Mouse (Mus musculus) heart, embryonic 16.5 days (tissue): ENCODE measurements around the gene Ntsr2. TPM values are rescaled to one million over a fixed set of nuclear protein-coding genes. Genes with fewer than 3 reads are reported as not detected.

Experiments
- ATAC-seq: fragments of 200-750 bp; cut with Nextera tagmentation; replicated peaks from 2 replicates; pipeline ENCODE4 v1.8.0; 2017; ENCODE audit warnings: moderate number of reproducible peaks; ENCODE audit not compliant: insufficient read depth, low FRiP score; ENCODE audit errors: extremely low read depth
- H3K27ac ChIP-seq: fragments of 300-500 bp; sonication (generic); 2 replicates; pipeline ENCODE4 v1.5.1; 2014; ENCODE audit warnings: mild to moderate bottlenecking, low read length, control low read depth, moderate library complexity
- H3K27me3 ChIP-seq: fragments of 300-500 bp; sonication (generic); 2 replicates; pipeline ENCODE4 v1.6.1; 2014; ENCODE audit warnings: low read length, mixed read lengths; ENCODE audit not compliant: control insufficient read depth, insufficient read depth
- H3K36me3 ChIP-seq: fragments of 300-500 bp; sonication (generic); 2 replicates; pipeline ENCODE4 v1.6.1; 2014; ENCODE audit not compliant: control insufficient read depth, insufficient read depth
- H3K4me1 ChIP-seq: fragments of 300-500 bp; sonication (generic); 2 replicates; pipeline ENCODE4 v1.6.1; 2014; ENCODE audit warnings: low read length, mixed read lengths; ENCODE audit not compliant: control insufficient read depth, insufficient read depth
- H3K4me2 ChIP-seq: fragments of 300-500 bp; sonication (generic); 2 replicates; pipeline ENCODE4 v1.6.1; 2014; ENCODE audit warnings: low read depth, mild to moderate bottlenecking, control low read depth, low read length
- H3K4me3 ChIP-seq: fragments of 300-500 bp; sonication (generic); 2 replicates; pipeline ENCODE4 v1.5.1; 2014; ENCODE audit warnings: mild to moderate bottlenecking, control low read depth, low read length
- H3K9ac ChIP-seq: fragments of 300-500 bp; sonication (generic); 2 replicates; pipeline ENCODE4 v1.6.1; 2014; ENCODE audit warnings: low read length, control low read depth
- H3K9me3 ChIP-seq: fragments of 300-500 bp; sonication (generic); replicated peaks from 2 replicates; pipeline ENCODE4 v1.6.1; 2016; ENCODE audit warnings: low read length; ENCODE audit not compliant: control insufficient read depth
- WGBS: fragments of 180-500 bp; shearing (Covaris S2); extraction: QIAGEN DNeasy Blood & Tissue Kit; methylation state at CpG from one replicate; pipeline ENCODE4 v1.1.7; 2014; 5-methylcytosine and 5-hydroxymethylcytosine counted together
- polyA plus RNA-seq: library from polyadenylated mRNA; unstranded; fragments of >200 nt; fragmentation: Nextera tagmentation; extraction: Ambion mirVana; gene quantifications from 2 replicates; pipeline ENCODE4 v1.2.1, GENCODE M21; 2015

The Ntsr2 gene
- polyA plus RNA-seq, 1 experiment from 2014 or later = 0.12 TPM

- no peak overlapping the region for H3K9ac ChIP-seq
- no peaks in the 10 kb centered on the region for H3K36me3 ChIP-seq
- 43% methylated on average over 7 of the region's 7 CpGs for WGBS
- no peak overlapping the region for H3K4me2 ChIP-seq
- H3K27ac ChIP-seq = peak overlapping the region; percentile 6; the same call in 1 of the 2 replicates
- peaks cover 5% of the 10 kb centered on the region; the same call in 1 of the 2 replicates for H3K4me1 ChIP-seq
- H3K9me3 ChIP-seq = no peaks in the 10 kb centered on the region
- H3K4me3 ChIP-seq = no peak overlapping the region
- ATAC-seq = peak; percentile 70; the same call in 1 of the 2 replicates
- no peaks in the 10 kb centered on the region for H3K27me3 ChIP-seq
Observed at GRCm38 (mm10) chr12:16630152-16630865, 22.9 kb upstream of the Ntsr2 start.

GRCm38 (mm10) chr12:16630866-16631185, 22.4 kb upstream of the Ntsr2 start:
- Histone ChIP-seq H3K9ac (no peak overlapping the region), H3K36me3 (no peaks in the 10 kb centered on the region), H3K27ac (0 out of 2 replicates have a peak overlapping the region, but pooled peaks have one; percentile 5), H3K4me2 (no peak overlapping the region), H3K4me3 (no peak overlapping the region), H3K9me3 (no peaks in the 10 kb centered on the region), H3K4me1 (peaks cover 5% of the 10 kb centered on the region; the same call in 1 of the 2 replicates), H3K27me3 (no peaks in the 10 kb centered on the region)
- no peak for ATAC-seq
- WGBS = 95% methylated on average over 1 of the region's 1 CpGs

- Histone ChIP-seq H3K9me3 (no peaks in the 10 kb centered on the region), H3K4me3 (no peak overlapping the region), H3K36me3 (no peaks in the 10 kb centered on the region), H3K4me2 (no peak overlapping the region), H3K4me1 (peaks cover 5% of the 10 kb centered on the region; the same call in 1 of the 2 replicates), H3K9ac (no peak overlapping the region), H3K27me3 (no peaks in the 10 kb centered on the region), H3K27ac (no peak overlapping the region)
- ATAC-seq = no peak
- WGBS = 70% methylated on average over 2 of the region's 2 CpGs
Observed at GRCm38 (mm10) chr12:16631423-16631822, 21.8 kb upstream of the Ntsr2 start.

GRCm38 (mm10) chr12:16633235-16633634, 19.9 kb upstream of the Ntsr2 start:
- WGBS = 75% methylated on average over 6 of the region's 6 CpGs
- H3K9me3 ChIP-seq = no peaks in the 10 kb centered on the region
- H3K9ac ChIP-seq = no peak overlapping the region
- H3K4me3 ChIP-seq = no peak overlapping the region
- peaks cover 5% of the 10 kb centered on the region; the same call in 1 of the 2 replicates for H3K4me1 ChIP-seq
- no peaks in the 10 kb centered on the region for H3K36me3 ChIP-seq
- no peak for ATAC-seq
- no peak overlapping the region for H3K27ac ChIP-seq
- no peaks in the 10 kb centered on the region for H3K27me3 ChIP-seq
- H3K4me2 ChIP-seq = no peak overlapping the region

- Histone ChIP-seq H3K9ac (no peak overlapping the region), H3K9me3 (no peaks in the 10 kb centered on the region), H3K36me3 (no peaks in the 10 kb centered on the region), H3K27ac (no peak overlapping the region), H3K4me1 (peaks cover 11% of the 10 kb centered on the region), H3K4me2 (no peak overlapping the region), H3K4me3 (no peak overlapping the region), H3K27me3 (no peaks in the 10 kb centered on the region)
- WGBS = 48% methylated on average over 14 of the region's 14 CpGs
- ATAC-seq = no peak
Observed at GRCm38 (mm10) chr12:16634075-16634813, 18.9 kb upstream of the Ntsr2 start.

GRCm38 (mm10) chr12:16635816-16636215, 17.4 kb upstream of the Ntsr2 start:
- 63% methylated on average over 6 of the region's 6 CpGs for WGBS
- Histone ChIP-seq H3K4me1 (peaks cover 6% of the 10 kb centered on the region), H3K4me3 (no peak overlapping the region), H3K9ac (no peak overlapping the region), H3K4me2 (no peak overlapping the region), H3K9me3 (no peaks in the 10 kb centered on the region), H3K36me3 (no peaks in the 10 kb centered on the region), H3K27me3 (no peaks in the 10 kb centered on the region), H3K27ac (no peak overlapping the region)
- no peak for ATAC-seq

- WGBS = 41% methylated on average over 12 of the region's 12 CpGs
- Histone ChIP-seq H3K9ac (no peak overlapping the region), H3K27ac (no peak overlapping the region), H3K27me3 (no peaks in the 10 kb centered on the region), H3K9me3 (no peaks in the 10 kb centered on the region), H3K4me1 (peaks cover 17% of the 10 kb centered on the region), H3K36me3 (no peaks in the 10 kb centered on the region), H3K4me3 (no peak overlapping the region), H3K4me2 (peak overlapping the region; percentile 20; the same call in 1 of the 2 replicates)
- no peak for ATAC-seq
Observed at GRCm38 (mm10) chr12:16639078-16639771, 14.0 kb upstream of the Ntsr2 start.

- H3K4me2 ChIP-seq = no peak overlapping the region
- no peaks in the 10 kb centered on the region for H3K27me3 ChIP-seq
- H3K27ac ChIP-seq = no peak overlapping the region
- H3K9me3 ChIP-seq = no peaks in the 10 kb centered on the region
- H3K36me3 ChIP-seq = no peaks in the 10 kb centered on the region
- ATAC-seq = no peak
- H3K9ac ChIP-seq = no peak overlapping the region
- no peak overlapping the region for H3K4me3 ChIP-seq
- WGBS = 84% methylated on average over 6 of the region's 6 CpGs
- H3K4me1 ChIP-seq = peaks cover 21% of the 10 kb centered on the region
Observed at GRCm38 (mm10) chr12:16640075-16640474, 13.1 kb upstream of the Ntsr2 start.

- 64% methylated on average over 5 of the region's 5 CpGs for WGBS
- no peaks in the 10 kb centered on the region for H3K9me3 ChIP-seq
- no peak overlapping the region for H3K27ac ChIP-seq
- ATAC-seq = no peak
- no peak overlapping the region for H3K4me3 ChIP-seq
- no peak overlapping the region for H3K9ac ChIP-seq
- H3K4me2 ChIP-seq = no peak overlapping the region
- H3K36me3 ChIP-seq = no peaks in the 10 kb centered on the region
- H3K27me3 ChIP-seq = no peaks in the 10 kb centered on the region
- H3K4me1 ChIP-seq = peaks cover 24% of the 10 kb centered on the region
Observed at GRCm38 (mm10) chr12:16642000-16642399, 11.2 kb upstream of the Ntsr2 start.
